Mouse (Mus musculus) splenic B cell, adult 2 months (primary cell): ENCODE measurements around the gene Sgpl1.

Experiments used
- DNase-seq: peaks from one replicate; pipeline ENCODE4 v3.0.0-alpha.2; 2011; ENCODE audit warnings: low read depth, low spot score
- H3K27me3 ChIP-seq: 2 replicates; pipeline ENCODE4 v1.6.1; 2012; ENCODE audit warnings: mild to moderate bottlenecking, low read length, moderate library complexity, mixed read lengths; ENCODE audit not compliant: control insufficient read depth, poor library complexity, insufficient read depth, severe bottlenecking
- H3K36me3 ChIP-seq: 2 replicates; pipeline ENCODE4 v1.6.1; 2012; ENCODE audit warnings: mild to moderate bottlenecking, low read length, moderate library complexity, mixed read lengths; ENCODE audit not compliant: control insufficient read depth, poor library complexity, insufficient read depth, severe bottlenecking

The Sgpl1 gene

GRCm38 (mm10) chr10:61168393-61168792 is 20.9 kb upstream of the Sgpl1 start:
- peak; percentile 56 for DNase-seq
- no peaks in the 10 kb centered on the region for H3K36me3 ChIP-seq

GRCm38 (mm10) chr10:61167333-61168096 is 20.0 kb upstream of the Sgpl1 start:
- DNase-seq, result peak; percentile 47
- H3K36me3 ChIP-seq, result no peaks in the 10 kb centered on the region

More at GRCm38 (mm10) chr10:61168393-61168792, 20.9 kb upstream of the Sgpl1 start:
- no peaks in the 10 kb centered on the region for H3K27me3 ChIP-seq

GRCm38 (mm10) chr10:61162366-61162765 is 14.9 kb upstream of the Sgpl1 start:
- DNase-seq, result no peak
- Histone ChIP-seq H3K27me3 (no peaks in the 10 kb centered on the region), H3K36me3 (no peaks in the 10 kb centered on the region)

More at GRCm38 (mm10) chr10:61167333-61168096, 20.0 kb upstream of the Sgpl1 start:
- H3K27me3 ChIP-seq, result no peaks in the 10 kb centered on the region

- Histone ChIP-seq H3K27me3 (no peaks in the 10 kb centered on the region), H3K36me3 (no peaks in the 10 kb centered on the region)
- no peak for DNase-seq
Observed at GRCm38 (mm10) chr10:61160671-61161070, 13.2 kb upstream of the Sgpl1 start.

GRCm38 (mm10) chr10:61160089-61160488 is 12.6 kb upstream of the Sgpl1 start:
- Histone ChIP-seq H3K36me3 (no peaks in the 10 kb centered on the region), H3K27me3 (no peaks in the 10 kb centered on the region)
- DNase-seq, result no peak

- no peaks in the 10 kb centered on the region for H3K36me3 ChIP-seq
- no peaks in the 10 kb centered on the region for H3K27me3 ChIP-seq
- no peak for DNase-seq
Observed at GRCm38 (mm10) chr10:61158594-61158993, 11.1 kb upstream of the Sgpl1 start.

GRCm38 (mm10) chr10:61156453-61156852 is 8.9 kb upstream of the Sgpl1 start:
- Histone ChIP-seq H3K36me3 (no peaks in the 10 kb centered on the region), H3K27me3 (no peaks in the 10 kb centered on the region)
- no peak for DNase-seq

- H3K27me3 ChIP-seq, result no peaks in the 10 kb centered on the region
- DNase-seq, result no peak
- H3K36me3 ChIP-seq, result no peaks in the 10 kb centered on the region
Observed at GRCm38 (mm10) chr10:61155611-61156010, 8.1 kb upstream of the Sgpl1 start.

GRCm38 (mm10) chr10:61152131-61152530 is 4.6 kb upstream of the Sgpl1 start:
- Histone ChIP-seq H3K27me3 (no peaks in the 10 kb centered on the region), H3K36me3 (no peaks in the 10 kb centered on the region)
- DNase-seq, result no peak

- no peaks in the 10 kb centered on the region for H3K27me3 ChIP-seq
- DNase-seq, result no peak
- H3K36me3 ChIP-seq, result no peaks in the 10 kb centered on the region
Observed at GRCm38 (mm10) chr10:61150616-61151015, 3.1 kb upstream of the Sgpl1 start.

- H3K27me3 ChIP-seq, result no peaks in the 10 kb centered on the region
- no peak for DNase-seq
Observed at GRCm38 (mm10) chr10:61149476-61149875, 2.0 kb upstream of the Sgpl1 start.

GRCm38 (mm10) chr10:61146807-61147156 is 721 bp downstream of the Sgpl1 start:
- DNase-seq, result peak; percentile 35
- no peaks in the 10 kb centered on the region for H3K36me3 ChIP-seq
- no peaks in the 10 kb centered on the region for H3K27me3 ChIP-seq

More at GRCm38 (mm10) chr10:61149476-61149875, 2.0 kb upstream of the Sgpl1 start:
- H3K36me3 ChIP-seq, result no peaks in the 10 kb centered on the region

GRCm38 (mm10) chr10:61146119-61146806 is 1.2 kb downstream of the Sgpl1 start:
- Histone ChIP-seq H3K36me3 (no peaks in the 10 kb centered on the region), H3K27me3 (no peaks in the 10 kb centered on the region)
- peak; percentile 80 for DNase-seq

GRCm38 (mm10) chr10:61145766-61146118 is 1.8 kb downstream of the Sgpl1 start:
- no peak for DNase-seq
- H3K36me3 ChIP-seq, result no peaks in the 10 kb centered on the region
- no peaks in the 10 kb centered on the region for H3K27me3 ChIP-seq

GRCm38 (mm10) chr10:61143343-61143742 is 4.2 kb downstream of the Sgpl1 start:
- peak; percentile 44 for DNase-seq
- no peaks in the 10 kb centered on the region for H3K36me3 ChIP-seq
- no peaks in the 10 kb centered on the region for H3K27me3 ChIP-seq
